ENCODE assay signal across 24 mouse cellular contexts in genomic region chrX:135804149-135804548, GRCm38 (mm10). TPM values are rescaled to one million over a fixed set of nuclear protein-coding genes. Genes with fewer than 3 reads are reported as not detected.
DNase-seq lines count a peak whose midpoint lies in the region; ATAC-seq lines count a peak whose summit lies in the region.
"Had no signal": no experiment of that assay in that cellular context is flagged by ENCODE, and none has a peak within 500 bp of the region (broad histone marks: within the 10 kb centered on the region; RNA-seq: fewer than 3 reads in every experiment).

No protein-coding gene starts in this region.

- no peaks in the 10 kb centered on the region for H3K27me3 ChIP-seq in hindbrain, embryonic 15.5 days
- H3K27me3 ChIP-seq in hindbrain, embryonic 16.5 days (replicated peaks; ENCODE audit: control insufficient read depth, insufficient read depth, low read length): no peaks in the 10 kb centered on the region
- H3K27me3 ChIP-seq in midbrain, embryonic 16.5 days (ENCODE audit: control insufficient read depth, insufficient read depth, low read depth, low read length): no peaks in the 10 kb centered on the region
- peaks cover 12% of the 10 kb centered on the region; the same call in 1 of the 2 replicates for H3K27me3 ChIP-seq in midbrain, embryonic 10.5 days (ENCODE audit: low read depth, poor library complexity, severe bottlenecking)
- H3K27me3 ChIP-seq in neural tube, embryonic 13.5 days: no peaks in the 10 kb centered on the region
- no peaks in the 10 kb centered on the region for H3K27me3 ChIP-seq in neural tube, embryonic 15.5 days (replicated peaks)
- H3K27me3 ChIP-seq: CH12.LX; embryonic facial prominence, embryonic 12.5 days; forebrain, embryonic 13.5 days; forebrain, embryonic 15.5 days had no signal

- no peak overlapping the region for H3K27ac ChIP-seq in hindbrain, embryonic 15.5 days (replicated peaks)
- H3K27ac ChIP-seq in hindbrain, embryonic 16.5 days (ENCODE audit: low read depth, low read length): no peak overlapping the region
- no peak overlapping the region for H3K27ac ChIP-seq in midbrain, embryonic 16.5 days (ENCODE audit: low read length)
- H3K27ac ChIP-seq in midbrain, embryonic 10.5 days (replicated peaks): no peak overlapping the region
- H3K27ac ChIP-seq in neural tube, embryonic 13.5 days (replicated peaks): no peak overlapping the region
- H3K27ac ChIP-seq in neural tube, embryonic 15.5 days (replicated peaks): no peak overlapping the region
- H3K27ac ChIP-seq: embryonic facial prominence, embryonic 10.5 days; embryonic facial prominence, embryonic 12.5 days; forebrain, embryonic 13.5 days; forebrain, embryonic 15.5 days had no signal

- peaks cover 4% of the 10 kb centered on the region; the same call in 1 of the 2 replicates for H3K36me3 ChIP-seq in hindbrain, embryonic 15.5 days
- no peaks in the 10 kb centered on the region for H3K36me3 ChIP-seq in hindbrain, embryonic 16.5 days (ENCODE audit: control insufficient read depth, insufficient read depth, low read length)
- H3K36me3 ChIP-seq in midbrain, embryonic 16.5 days (ENCODE audit: control insufficient read depth, insufficient read depth, low read length): no peaks in the 10 kb centered on the region; the same call in 1 of the 2 replicates
- peaks cover 29% of the 10 kb centered on the region for H3K36me3 ChIP-seq in midbrain, embryonic 10.5 days
- H3K36me3 ChIP-seq in neural tube, embryonic 13.5 days: peaks cover 37% of the 10 kb centered on the region
- H3K36me3 ChIP-seq in neural tube, embryonic 15.5 days: peaks cover 21% of the 10 kb centered on the region
- H3K36me3 ChIP-seq: G1E had no signal

- H3K4me1 ChIP-seq in hindbrain, embryonic 15.5 days (replicated peaks): no peaks in the 10 kb centered on the region
- H3K4me1 ChIP-seq in hindbrain, embryonic 16.5 days (ENCODE audit: control insufficient read depth, insufficient read depth, low read depth, low read length): no peaks in the 10 kb centered on the region
- no peaks in the 10 kb centered on the region for H3K4me1 ChIP-seq in midbrain, embryonic 16.5 days (ENCODE audit: control insufficient read depth, insufficient read depth, low read length)
- no peaks in the 10 kb centered on the region for H3K4me1 ChIP-seq in midbrain, embryonic 10.5 days
- no peaks in the 10 kb centered on the region for H3K4me1 ChIP-seq in neural tube, embryonic 13.5 days (replicated peaks)
- no peaks in the 10 kb centered on the region for H3K4me1 ChIP-seq in neural tube, embryonic 15.5 days
- H3K4me1 ChIP-seq: embryonic facial prominence, embryonic 10.5 days; embryonic facial prominence, embryonic 12.5 days; forebrain, embryonic 13.5 days; forebrain, embryonic 15.5 days had no signal

- no peaks in the 10 kb centered on the region for H3K9me3 ChIP-seq in hindbrain, embryonic 15.5 days
- no peaks in the 10 kb centered on the region for H3K9me3 ChIP-seq in hindbrain, embryonic 16.5 days (ENCODE audit: control insufficient read depth, low read length)
- no peaks in the 10 kb centered on the region for H3K9me3 ChIP-seq in midbrain, embryonic 16.5 days (replicated peaks; ENCODE audit: control insufficient read depth, low read length, poor library complexity, severe bottlenecking)
- no peaks in the 10 kb centered on the region for H3K9me3 ChIP-seq in midbrain, embryonic 10.5 days (replicated peaks)
- no peaks in the 10 kb centered on the region for H3K9me3 ChIP-seq in neural tube, embryonic 13.5 days
- H3K9me3 ChIP-seq in neural tube, embryonic 15.5 days (replicated peaks): no peaks in the 10 kb centered on the region
- H3K9me3 ChIP-seq: embryonic facial prominence, embryonic 10.5 days; embryonic facial prominence, embryonic 12.5 days; forebrain, embryonic 13.5 days; forebrain, embryonic 15.5 days; G1E had no signal

- H3K9ac ChIP-seq in hindbrain, embryonic 15.5 days: no peak overlapping the region
- H3K9ac ChIP-seq in hindbrain, embryonic 16.5 days (ENCODE audit: low read depth, low read length): no peak overlapping the region
- no peak overlapping the region for H3K9ac ChIP-seq in midbrain, embryonic 16.5 days (ENCODE audit: low read depth, low read length)
- H3K9ac ChIP-seq in neural tube, embryonic 13.5 days: no peak overlapping the region
- H3K9ac ChIP-seq in neural tube, embryonic 15.5 days (replicated peaks): no peak overlapping the region
- H3K9ac ChIP-seq: embryonic facial prominence, embryonic 12.5 days; forebrain, embryonic 13.5 days; forebrain, embryonic 15.5 days had no signal

- WGBS in hindbrain, embryonic 15.5 days: 95% methylated on average over 3 of the region's 3 CpGs
- WGBS in hindbrain, embryonic 16.5 days: 86% methylated on average over 3 of the region's 3 CpGs
- 76% methylated on average over 3 of the region's 3 CpGs for WGBS in midbrain, embryonic 16.5 days
- 82% methylated on average over 3 of the region's 3 CpGs for WGBS in midbrain, embryonic 10.5 days
- WGBS in neural tube, embryonic 13.5 days: 89% methylated on average over 3 of the region's 3 CpGs
- WGBS in neural tube, embryonic 15.5 days: 88% methylated on average over 3 of the region's 3 CpGs

- no peak overlapping the region for H3K4me2 ChIP-seq in hindbrain, embryonic 15.5 days
- no peak overlapping the region for H3K4me2 ChIP-seq in hindbrain, embryonic 16.5 days (ENCODE audit: low read length)
- no peak overlapping the region for H3K4me2 ChIP-seq in midbrain, embryonic 16.5 days (ENCODE audit: low read length)
- no peak overlapping the region for H3K4me2 ChIP-seq in neural tube, embryonic 13.5 days
- no peak overlapping the region for H3K4me2 ChIP-seq in neural tube, embryonic 15.5 days
- H3K4me2 ChIP-seq: embryonic facial prominence, embryonic 12.5 days; forebrain, embryonic 13.5 days; forebrain, embryonic 15.5 days had no signal

- H3K4me3 ChIP-seq in hindbrain, embryonic 15.5 days: no peak overlapping the region
- no peak overlapping the region for H3K4me3 ChIP-seq in hindbrain, embryonic 16.5 days (ENCODE audit: low read length)
- no peak overlapping the region for H3K4me3 ChIP-seq in midbrain, embryonic 16.5 days (ENCODE audit: low read depth, low read length)
- H3K4me3 ChIP-seq in midbrain, embryonic 10.5 days: no peak overlapping the region
- H3K4me3 ChIP-seq in neural tube, embryonic 13.5 days: no peak overlapping the region
- no peak overlapping the region for H3K4me3 ChIP-seq in neural tube, embryonic 15.5 days (replicated peaks)
- H3K4me3 ChIP-seq: embryonic facial prominence, embryonic 10.5 days; embryonic facial prominence, embryonic 12.5 days; forebrain, embryonic 13.5 days; forebrain, embryonic 15.5 days had no signal

- ATAC-seq in hindbrain, embryonic 15.5 days (ENCODE audit: low FRiP score, low read depth): 0 out of 2 replicates have a peak, but pooled peaks have one; percentile 66
- ATAC-seq in hindbrain, embryonic 16.5 days: no peak
- ATAC-seq in midbrain, embryonic 16.5 days: peak; percentile 60; the same call in 1 of the 2 replicates
- peak; percentile 19; the same call in 1 of the 2 replicates for ATAC-seq in neural tube, embryonic 13.5 days (ENCODE audit: low read depth)
- no peak for ATAC-seq in neural tube, embryonic 15.5 days (ENCODE audit: low FRiP score)
- ATAC-seq: activated CD4-positive, CD25-positive, alpha-beta regulatory T cell, adult 4 months; CD4-positive, CD25-positive, alpha-beta regulatory T cell, adult 4 months; forebrain, embryonic 13.5 days; forebrain, embryonic 15.5 days; Patski had no signal

- no peak for DNase-seq in midbrain, embryonic 10.5 days (ENCODE audit: low spot score)
- DNase-seq: adrenal gland, adult 8-10 months; adrenal gland, postnatal 14 days; adrenal gland, postnatal 36 days; B cell, adult 2 months; cerebellum, adult 11-12 months; cerebellum, adult 2 months; cerebellum, adult 9-10 months; cerebellum, postnatal 10 days; cerebellum, postnatal 25 days had no signal

RNA-seq across cellular contexts. Expression of gene Bhlhb9, which starts 6.8 kb away (rescaled TPM):
- polyA plus RNA-seq in hindbrain, embryonic 15.5 days (2015; fragmentation: Nextera tagmentation; extraction: Ambion mirVana): 114 and 115 TPM in 2 replicates
- polyA plus RNA-seq in hindbrain, embryonic 16.5 days (2015; fragmentation: Nextera tagmentation; extraction: Ambion mirVana): 114 and 120 TPM in 2 replicates
- polyA plus RNA-seq in midbrain, embryonic 16.5 days (2015; fragmentation: Nextera tagmentation; extraction: Ambion mirVana): 129 and 136 TPM in 2 replicates
- 46.6 and 54.3 TPM in 2 replicates for polyA plus RNA-seq in midbrain, embryonic 10.5 days (2016; fragmentation: Nextera tagmentation; extraction: Ambion mirVana)
- 106 TPM in 2 replicates for polyA plus RNA-seq in neural tube, embryonic 13.5 days (2015; fragmentation: Nextera tagmentation; extraction: Ambion mirVana)
- 105 and 116 TPM in 2 replicates for polyA plus RNA-seq in neural tube, embryonic 15.5 days (2015; fragmentation: Nextera tagmentation; extraction: Ambion mirVana)

RNA-seq across cellular contexts. Expression of gene Gprasp2, which starts 34.7 kb away (rescaled TPM):
- polyA plus RNA-seq in hindbrain, embryonic 15.5 days (2015; fragmentation: Nextera tagmentation; extraction: Ambion mirVana): 193 and 215 TPM in 2 replicates
- polyA plus RNA-seq in hindbrain, embryonic 16.5 days (2015; fragmentation: Nextera tagmentation; extraction: Ambion mirVana): 238 and 242 TPM in 2 replicates
- 261 and 291 TPM in 2 replicates for polyA plus RNA-seq in midbrain, embryonic 16.5 days (2015; fragmentation: Nextera tagmentation; extraction: Ambion mirVana)
- polyA plus RNA-seq in midbrain, embryonic 10.5 days (2016; fragmentation: Nextera tagmentation; extraction: Ambion mirVana): 25.8 and 42.4 TPM in 2 replicates
- polyA plus RNA-seq in neural tube, embryonic 13.5 days (2015; fragmentation: Nextera tagmentation; extraction: Ambion mirVana): 113 and 127 TPM in 2 replicates
- 195 and 230 TPM in 2 replicates for polyA plus RNA-seq in neural tube, embryonic 15.5 days (2015; fragmentation: Nextera tagmentation; extraction: Ambion mirVana)

Comparison
In these comparisons a context has a peak if more than half of its experiments do, and no peak if none do; other contexts are left out.
1. ATAC-seq: peak in hindbrain, embryonic 15.5 days (single experiment), midbrain, embryonic 16.5 days (single experiment) and neural tube, embryonic 13.5 days (single experiment); none in hindbrain, embryonic 16.5 days (single experiment) and neural tube, embryonic 15.5 days (single experiment).